Mouse (Mus musculus) hindbrain, embryonic 11.5 days (tissue): ENCODE results near the gene Tpsg1. TPM values are rescaled to one million over a fixed set of nuclear protein-coding genes. Genes with fewer than 3 reads are reported as not detected.

Experiments
- polyA plus RNA-seq: library from polyadenylated mRNA; unstranded; fragments of >200 nt; fragmentation: Nextera tagmentation; extraction: Ambion mirVana; gene quantifications from 2 replicates; pipeline ENCODE4 v1.2.1, GENCODE M21; 2014

The Tpsg1 gene
- polyA plus RNA-seq, 1 experiment from 2014 or later: 0.69 TPM

Other genes starting within 250 kb of the Tpsg1 start
- gene Ptx4, start 248.5 kb upstream of the Tpsg1 start, polyA plus RNA-seq: not detected in 2 replicates
- 16.6 and 18.7 TPM in 2 replicates for gene Clcn7, start 235.9 kb upstream of the Tpsg1 start, polyA plus RNA-seq
- gene Ccdc154, start 206.8 kb upstream of the Tpsg1 start, polyA plus RNA-seq: not detected in 2 replicates
- gene Gm38655, start 193.8 kb upstream of the Tpsg1 start, polyA plus RNA-seq: not detected in 2 replicates
- gene BC003965, start 184.7 kb upstream of the Tpsg1 start, polyA plus RNA-seq: 35.2 and 36.4 TPM in 2 replicates
- gene Unkl, start 180.9 kb upstream of the Tpsg1 start, polyA plus RNA-seq: 4.3 and 4.5 TPM in 2 replicates
- 51.5 and 57.2 TPM in 2 replicates for gene Gnptg, start 129.1 kb upstream of the Tpsg1 start, polyA plus RNA-seq
- gene Tsr3, start 129.1 kb upstream of the Tpsg1 start, polyA plus RNA-seq: 60.3 and 64.9 TPM in 2 replicates
- 2.0 and 4.4 TPM in 2 replicates for gene Baiap3, start 112.9 kb upstream of the Tpsg1 start, polyA plus RNA-seq
- 781 and 835 TPM in 2 replicates for gene Ube2i, start 94.7 kb upstream of the Tpsg1 start, polyA plus RNA-seq
- not detected in 2 replicates for gene Prss34, start 70.9 kb upstream of the Tpsg1 start, polyA plus RNA-seq
- gene Prss28, start 60.6 kb upstream of the Tpsg1 start, polyA plus RNA-seq: not detected in 2 replicates
- not detected in 2 replicates for gene Prss29, start 50.6 kb upstream of the Tpsg1 start, polyA plus RNA-seq
- gene Tpsab1, start 23.7 kb upstream of the Tpsg1 start, polyA plus RNA-seq: not detected in 2 replicates
- gene Tpsb2, start 3.0 kb upstream of the Tpsg1 start, polyA plus RNA-seq: not detected in 2 replicates
- 5.9 and 6.5 TPM in 2 replicates for gene Cacna1h, start 64.5 kb downstream of the Tpsg1 start, polyA plus RNA-seq
- 1.3 and 1.8 TPM in 2 replicates for gene Tekt4, start 85.3 kb downstream of the Tpsg1 start, polyA plus RNA-seq
- 0.07 and 0.12 TPM in 2 replicates for gene Sstr5, start 128.0 kb downstream of the Tpsg1 start, polyA plus RNA-seq
- 7.1 TPM in 2 replicates for gene Sox8, start 201.4 kb downstream of the Tpsg1 start, polyA plus RNA-seq
- 23.1 and 26.9 TPM in 2 replicates for gene Lmf1, start 209.8 kb downstream of the Tpsg1 start, polyA plus RNA-seq